Mouse (Mus musculus): ENCODE results near the gene Tiam1. TPM values are rescaled to one million over a fixed set of nuclear protein-coding genes. Genes with fewer than 3 reads are reported as not detected.

The Tiam1 gene
- polyA plus RNA-seq, 1 experiment: 14.1 TPM

DNA sequence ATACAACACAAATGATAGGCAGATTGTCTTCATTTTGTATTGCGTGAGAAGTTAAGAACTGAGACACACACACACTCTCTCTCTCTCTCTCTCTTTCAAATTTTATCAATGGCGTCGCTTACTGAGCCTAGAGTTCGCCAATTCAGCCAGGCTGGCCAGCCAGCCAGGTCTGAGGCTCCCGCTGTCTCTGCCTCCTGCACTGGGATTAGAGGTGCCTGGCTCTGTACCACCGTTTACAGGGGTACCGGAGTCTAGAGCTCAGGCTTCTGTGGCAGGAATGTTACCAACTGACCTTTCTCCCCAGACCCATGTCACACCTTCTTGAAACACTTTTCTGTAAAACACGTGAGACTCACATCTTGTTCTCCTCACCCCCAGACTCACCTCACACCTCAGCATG lies 298.1 kb downstream of the Tiam1 start:
- Histone ChIP-seq H3K27ac (ENCODE audit: control insufficient read depth, insufficient read depth, low read length) (no peak overlapping the region), H3K27me3 (ENCODE audit: control insufficient read depth, insufficient read depth, low read length) (no peaks in the 10 kb centered on the region), H3K4me3 (ENCODE audit: control insufficient read depth, insufficient read depth, low read length) (no peak overlapping the region), H3K4me1 (replicated peaks; ENCODE audit: control insufficient read depth, insufficient read depth, low read length) (no peaks in the 10 kb centered on the region), H3K36me3 (ENCODE audit: control insufficient read depth, insufficient read depth, low read length) (no peaks in the 10 kb centered on the region)
- no peak for DNase-seq
- 96% methylated on average over 8 of the region's 8 CpGs for WGBS
- TF ChIP-seq POLR2A (IDR thresholded peaks at IDR 0.05; ENCODE audit: control insufficient read depth, extremely low read depth, insufficient read depth, low read length, poor library complexity) (no peak), CTCF (IDR thresholded peaks at IDR 0.05; ENCODE audit: borderline replicate concordance, control insufficient read depth, extremely low read depth, insufficient read depth, low read length, poor library complexity) (no peak)

- TF ChIP-seq CTCF (IDR thresholded peaks at IDR 0.05; ENCODE audit: borderline replicate concordance, control insufficient read depth, extremely low read depth, insufficient read depth, low read length, poor library complexity): no peak
- no peak for TF ChIP-seq POLR2A (IDR thresholded peaks at IDR 0.05; ENCODE audit: control insufficient read depth, extremely low read depth, insufficient read depth, low read length, poor library complexity)
- no peaks in the 10 kb centered on the region for H3K4me1 ChIP-seq (replicated peaks; ENCODE audit: control insufficient read depth, insufficient read depth, low read length)
- WGBS: 41% methylated on average over 5 of the region's 5 CpGs
- H3K4me3 ChIP-seq (ENCODE audit: control insufficient read depth, insufficient read depth, low read length): no peak overlapping the region
- H3K27ac ChIP-seq (ENCODE audit: control insufficient read depth, insufficient read depth, low read length): no peak overlapping the region
- DNase-seq: peak; percentile 50
- no peaks in the 10 kb centered on the region for H3K36me3 ChIP-seq (ENCODE audit: control insufficient read depth, insufficient read depth, low read length)
- H3K27me3 ChIP-seq (ENCODE audit: control insufficient read depth, insufficient read depth, low read length): no peaks in the 10 kb centered on the region
Observed at GRCm38 (mm10) chr16:89844580-89844979, 299.0 kb downstream of the Tiam1 start.

GRCm38 (mm10) chr16:89841894-89842293 lies 301.7 kb downstream of the Tiam1 start:
- TF ChIP-seq CTCF (IDR thresholded peaks at IDR 0.05; ENCODE audit: borderline replicate concordance, control insufficient read depth, extremely low read depth, insufficient read depth, low read length, poor library complexity) (no peak), POLR2A (IDR thresholded peaks at IDR 0.05; ENCODE audit: control insufficient read depth, extremely low read depth, insufficient read depth, low read length, poor library complexity) (no peak)
- Histone ChIP-seq H3K27ac (ENCODE audit: control insufficient read depth, insufficient read depth, low read length) (no peak overlapping the region), H3K4me3 (ENCODE audit: control insufficient read depth, insufficient read depth, low read length) (no peak overlapping the region), H3K27me3 (ENCODE audit: control insufficient read depth, insufficient read depth, low read length) (no peaks in the 10 kb centered on the region), H3K4me1 (replicated peaks; ENCODE audit: control insufficient read depth, insufficient read depth, low read length) (peaks cover 8% of the 10 kb centered on the region), H3K36me3 (ENCODE audit: control insufficient read depth, insufficient read depth, low read length) (no peaks in the 10 kb centered on the region)
- 65% methylated on average over 6 of the region's 6 CpGs for WGBS
- DNase-seq: no peak

GRCm38 (mm10) chr16:89840361-89840760 lies 303.2 kb downstream of the Tiam1 start:
- H3K4me3 ChIP-seq (ENCODE audit: control insufficient read depth, insufficient read depth, low read length): no peak overlapping the region
- no peak for DNase-seq
- no peaks in the 10 kb centered on the region for H3K36me3 ChIP-seq (ENCODE audit: control insufficient read depth, insufficient read depth, low read length)
- peaks cover 18% of the 10 kb centered on the region for H3K4me1 ChIP-seq (replicated peaks; ENCODE audit: control insufficient read depth, insufficient read depth, low read length)
- no peak overlapping the region for H3K27ac ChIP-seq (ENCODE audit: control insufficient read depth, insufficient read depth, low read length)
- 99% methylated on average over 6 of the region's 6 CpGs for WGBS
- no peaks in the 10 kb centered on the region for H3K27me3 ChIP-seq (ENCODE audit: control insufficient read depth, insufficient read depth, low read length)
- TF ChIP-seq POLR2A (IDR thresholded peaks at IDR 0.05; ENCODE audit: control insufficient read depth, extremely low read depth, insufficient read depth, low read length, poor library complexity) (no peak), CTCF (IDR thresholded peaks at IDR 0.05; ENCODE audit: borderline replicate concordance, control insufficient read depth, extremely low read depth, insufficient read depth, low read length, poor library complexity) (no peak)

GRCm38 (mm10) chr16:89839829-89840228 lies 303.7 kb downstream of the Tiam1 start:
- no peak overlapping the region for H3K27ac ChIP-seq (ENCODE audit: control insufficient read depth, insufficient read depth, low read length)
- H3K4me3 ChIP-seq (ENCODE audit: control insufficient read depth, insufficient read depth, low read length): no peak overlapping the region
- no peaks in the 10 kb centered on the region for H3K27me3 ChIP-seq (ENCODE audit: control insufficient read depth, insufficient read depth, low read length)
- 99% methylated on average over 5 of the region's 5 CpGs for WGBS
- H3K4me1 ChIP-seq (replicated peaks; ENCODE audit: control insufficient read depth, insufficient read depth, low read length): peaks cover 21% of the 10 kb centered on the region
- no peak for DNase-seq
- TF ChIP-seq POLR2A (IDR thresholded peaks at IDR 0.05; ENCODE audit: control insufficient read depth, extremely low read depth, insufficient read depth, low read length, poor library complexity) (no peak), CTCF (IDR thresholded peaks at IDR 0.05; ENCODE audit: borderline replicate concordance, control insufficient read depth, extremely low read depth, insufficient read depth, low read length, poor library complexity) (no peak)
- H3K36me3 ChIP-seq (ENCODE audit: control insufficient read depth, insufficient read depth, low read length): no peaks in the 10 kb centered on the region

DNA sequence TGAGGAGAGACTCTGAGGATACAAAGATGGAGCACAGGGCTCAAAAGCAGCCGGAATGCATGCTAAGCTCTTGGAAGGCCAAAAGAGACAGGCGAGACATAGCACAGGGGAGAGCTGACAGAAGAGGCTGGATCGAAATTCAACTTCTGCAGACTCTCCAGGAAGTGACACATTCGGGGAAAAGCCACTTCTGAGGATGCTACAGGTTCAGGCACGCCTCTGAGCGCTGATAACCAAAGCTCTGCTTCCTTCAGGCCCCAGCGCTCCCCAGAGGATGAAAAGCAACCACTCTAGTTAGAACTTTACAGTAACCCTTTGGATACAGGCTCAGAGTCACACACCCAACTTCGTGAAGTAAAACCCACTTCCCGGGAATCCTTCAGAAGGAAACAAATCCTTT lies 306.5 kb downstream of the Tiam1 start:
- H3K27me3 ChIP-seq (ENCODE audit: control insufficient read depth, insufficient read depth, low read length): no peaks in the 10 kb centered on the region
- H3K4me1 ChIP-seq (replicated peaks; ENCODE audit: control insufficient read depth, insufficient read depth, low read length): peaks cover 21% of the 10 kb centered on the region
- H3K27ac ChIP-seq (ENCODE audit: control insufficient read depth, insufficient read depth, low read length): peak overlapping the region; percentile 49; the same call in 1 of the 2 replicates
- peak; percentile 30 for DNase-seq
- no peak overlapping the region for H3K4me3 ChIP-seq (ENCODE audit: control insufficient read depth, insufficient read depth, low read length)
- 16% methylated on average over 9 of the region's 9 CpGs for WGBS
- no peaks in the 10 kb centered on the region for H3K36me3 ChIP-seq (ENCODE audit: control insufficient read depth, insufficient read depth, low read length)
- TF ChIP-seq CTCF (IDR thresholded peaks at IDR 0.05; ENCODE audit: borderline replicate concordance, control insufficient read depth, extremely low read depth, insufficient read depth, low read length, poor library complexity) (no peak), POLR2A (IDR thresholded peaks at IDR 0.05; ENCODE audit: control insufficient read depth, extremely low read depth, insufficient read depth, low read length, poor library complexity) (no peak)

GRCm38 (mm10) chr16:89835551-89835950 lies 308.0 kb downstream of the Tiam1 start:
- Histone ChIP-seq H3K27me3 (ENCODE audit: control insufficient read depth, insufficient read depth, low read length) (no peaks in the 10 kb centered on the region), H3K27ac (ENCODE audit: control insufficient read depth, insufficient read depth, low read length) (no peak overlapping the region), H3K4me3 (ENCODE audit: control insufficient read depth, insufficient read depth, low read length) (no peak overlapping the region), H3K4me1 (replicated peaks; ENCODE audit: control insufficient read depth, insufficient read depth, low read length) (peaks cover 21% of the 10 kb centered on the region), H3K36me3 (ENCODE audit: control insufficient read depth, insufficient read depth, low read length) (no peaks in the 10 kb centered on the region)
- no peak for DNase-seq
- 32% methylated on average over 7 of the region's 7 CpGs for WGBS
- TF ChIP-seq POLR2A (IDR thresholded peaks at IDR 0.05; ENCODE audit: control insufficient read depth, extremely low read depth, insufficient read depth, low read length, poor library complexity) (no peak), CTCF (IDR thresholded peaks at IDR 0.05; ENCODE audit: borderline replicate concordance, control insufficient read depth, extremely low read depth, insufficient read depth, low read length, poor library complexity) (no peak)
